Mouse (Mus musculus): ENCODE data around the gene St3gal6.

Gene St3gal6

GRCm38 (mm10) chr16:58521182-58521581 is 2.9 kb downstream of the St3gal6 start:
- no peak for DNase-seq (ENCODE audit: low read depth)

- DNase-seq (ENCODE audit: low read depth), result no peak
Observed at GRCm38 (mm10) chr16:58520457-58520856, 3.6 kb downstream of the St3gal6 start.

- DNase-seq (ENCODE audit: low read depth), result no peak
Observed at GRCm38 (mm10) chr16:58519650-58520073, 4.4 kb downstream of the St3gal6 start.

- DNase-seq (ENCODE audit: low read depth), result no peak
Observed at GRCm38 (mm10) chr16:58516960-58517798, 6.9 kb downstream of the St3gal6 start.

GRCm38 (mm10) chr16:58516161-58516560 is 7.9 kb downstream of the St3gal6 start:
- DNase-seq (ENCODE audit: low read depth), result no peak

- peak; percentile 49 for DNase-seq (ENCODE audit: low read depth)
Observed at GRCm38 (mm10) chr16:58514565-58514964, 9.5 kb downstream of the St3gal6 start.

- DNase-seq (ENCODE audit: low read depth), result no peak
Observed at GRCm38 (mm10) chr16:58513755-58514154, 10.3 kb downstream of the St3gal6 start.

- no peak for DNase-seq (ENCODE audit: low read depth)
Observed at GRCm38 (mm10) chr16:58512887-58513286, 11.2 kb downstream of the St3gal6 start.

GRCm38 (mm10) chr16:58512181-58512761 is 11.8 kb downstream of the St3gal6 start:
- no peak for DNase-seq (ENCODE audit: low read depth)

GRCm38 (mm10) chr16:58504945-58505344 is 19.1 kb downstream of the St3gal6 start:
- DNase-seq (ENCODE audit: low read depth), result no peak

GRCm38 (mm10) chr16:58502566-58502965 is 21.5 kb downstream of the St3gal6 start:
- no peak for DNase-seq (ENCODE audit: low read depth)

- DNase-seq (ENCODE audit: low read depth), result peak; percentile 56
Observed at GRCm38 (mm10) chr16:58501760-58502301, 22.2 kb downstream of the St3gal6 start.

- no peak for DNase-seq (ENCODE audit: low read depth)
Observed at GRCm38 (mm10) chr16:58499650-58500049, 24.4 kb downstream of the St3gal6 start.

GRCm38 (mm10) chr16:58499172-58499584 is 24.9 kb downstream of the St3gal6 start:
- DNase-seq (ENCODE audit: low read depth), result no peak

GRCm38 (mm10) chr16:58497886-58498713 is 25.9 kb downstream of the St3gal6 start:
- peak; percentile 60 for DNase-seq (ENCODE audit: low read depth)

GRCm38 (mm10) chr16:58496791-58497190 is 27.3 kb downstream of the St3gal6 start:
- DNase-seq (ENCODE audit: low read depth), result no peak

- DNase-seq (ENCODE audit: low read depth), result no peak
Observed at GRCm38 (mm10) chr16:58487861-58488260, 36.2 kb downstream of the St3gal6 start.

- DNase-seq (ENCODE audit: low read depth), result no peak
Observed at GRCm38 (mm10) chr16:58482296-58482695, 41.7 kb downstream of the St3gal6 start.

GRCm38 (mm10) chr16:58481906-58482270 is 42.2 kb downstream of the St3gal6 start:
- DNase-seq (ENCODE audit: low read depth), result no peak

GRCm38 (mm10) chr16:58481219-58481905 is 42.7 kb downstream of the St3gal6 start:
- DNase-seq (ENCODE audit: low read depth), result no peak

GRCm38 (mm10) chr16:58479898-58480448 is 44.1 kb downstream of the St3gal6 start:
- DNase-seq (ENCODE audit: low read depth), result no peak

Measured in c-Kit-positive CD71-negative TER-119-negative erythroid progenitor cells, embryonic 14.5 days (primary cell).